In the genomic region with DNA sequence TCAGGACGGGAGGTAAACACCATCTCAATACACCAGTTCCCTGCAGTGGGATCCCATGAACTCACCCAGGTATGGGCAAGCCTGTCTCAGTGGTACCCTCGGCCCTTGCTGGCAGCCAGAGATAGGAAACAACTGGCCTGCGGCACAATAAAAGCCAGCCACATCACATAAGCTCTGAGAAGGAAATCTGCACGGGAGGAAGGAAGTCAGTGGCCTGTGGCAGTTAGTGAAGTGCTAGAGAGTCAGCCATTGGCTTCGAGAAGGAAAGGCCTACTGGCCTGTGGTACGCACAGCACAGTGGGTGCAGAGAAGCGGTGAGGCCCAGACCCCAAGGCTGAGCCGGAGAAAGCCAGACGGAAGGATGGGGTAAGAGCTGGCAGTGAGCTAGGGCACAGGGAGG, we compare ENCODE assay signal across 17 mouse cellular contexts. TPM values are rescaled to one million over a fixed set of nuclear protein-coding genes. Genes with fewer than 3 reads are reported as not detected.
A peak's percentile ranks its signal among the peaks of the same experiment; 100 is the strongest.
DNase-seq lines count a peak whose midpoint lies in the region; ATAC-seq and TF ChIP-seq lines count a peak whose summit lies in the region.
"Had no signal": no experiment of that assay in that cellular context is flagged by ENCODE, and none has a peak within 500 bp of the region (broad histone marks: within the 10 kb centered on the region; RNA-seq: fewer than 3 reads in every experiment).

No protein-coding gene starts in this region.

- peak; percentile 78 for DNase-seq in heart, adult 11 months
- no peak for DNase-seq in heart, adult 8-10 months (ENCODE audit: low spot score)
- DNase-seq in liver, postnatal 0 days = no peak
- DNase-seq in thymus, postnatal 14 days = peak; percentile 34
- no peak for DNase-seq in lung, postnatal 0 days (ENCODE audit: low spot score)
- DNase-seq in heart, postnatal 10 days = no peak
- no peak for DNase-seq in embryo, embryonic 9.5 days (ENCODE audit: extremely low spot score)
- DNase-seq: adrenal gland, adult 8-10 months; cerebellum, adult 18-20 months; kidney, adult 11 months; kidney, postnatal 14 days had no signal

- H3K4me2 ChIP-seq in liver, postnatal 0 days (ENCODE audit: low read depth, low read length) = peak overlapping the region; percentile 30; the same call in 1 of the 2 replicates
- H3K4me2 ChIP-seq in lung, postnatal 0 days (replicated peaks; ENCODE audit: low read depth, low read length) = no peak overlapping the region
- H3K4me2 ChIP-seq: heart, embryonic 11.5 days; midbrain, embryonic 13.5 days had no signal

- no peak for TF ChIP-seq EP300 in liver, postnatal 0 days (IDR thresholded peaks at IDR 0.05; ENCODE audit: low read depth)
- no peak for TF ChIP-seq EP300 in lung, postnatal 0 days (IDR thresholded peaks at IDR 0.05)

- peak overlapping the region; percentile 25; the same call in 1 of the 2 replicates for H3K27ac ChIP-seq in liver, postnatal 0 days (ENCODE audit: low read depth)
- no peak overlapping the region for H3K27ac ChIP-seq in lung, postnatal 0 days (ENCODE audit: low read length)
- H3K27ac ChIP-seq: hindbrain, postnatal 0 days; midbrain, embryonic 13.5 days had no signal

- intact Hi-C loops in heart, postnatal 10 days (cut with DNase I) = no loop called here

- WGBS in liver, postnatal 0 days (ENCODE audit: insufficient replicate concordance) = 28% methylated on average over 9 of the region's 9 CpGs
- 64% methylated on average over 9 of the region's 9 CpGs for WGBS in lung, postnatal 0 days

- H3K9ac ChIP-seq in liver, postnatal 0 days (replicated peaks) = no peak overlapping the region
- no peak overlapping the region for H3K9ac ChIP-seq in lung, postnatal 0 days (replicated peaks; ENCODE audit: low read depth)
- H3K9ac ChIP-seq: midbrain, embryonic 13.5 days had no signal

- peaks cover 34% of the 10 kb centered on the region for H3K4me1 ChIP-seq in E14TG2a.4 (replicated peaks; ENCODE audit: low read depth, low read length)
- peaks cover 2% of the 10 kb centered on the region; the same call in 1 of the 2 replicates for H3K4me1 ChIP-seq in liver, postnatal 0 days (ENCODE audit: insufficient read depth)
- H3K4me1 ChIP-seq in lung, postnatal 0 days (ENCODE audit: insufficient read depth, low read depth, low read length) = no peaks in the 10 kb centered on the region
- H3K4me1 ChIP-seq: midbrain, embryonic 13.5 days had no signal

- peak; percentile 44 for ATAC-seq in liver, postnatal 0 days
- no peak for ATAC-seq in lung, postnatal 0 days
- ATAC-seq: hindbrain, postnatal 0 days; midbrain, embryonic 13.5 days had no signal

- no peaks in the 10 kb centered on the region for H3K27me3 ChIP-seq in E14TG2a.4 (ENCODE audit: insufficient read depth, low read length)
- H3K27me3 ChIP-seq in liver, postnatal 0 days (ENCODE audit: insufficient read depth, low read length) = no peaks in the 10 kb centered on the region
- no peaks in the 10 kb centered on the region for H3K27me3 ChIP-seq in lung, postnatal 0 days (replicated peaks; ENCODE audit: insufficient read depth, low read length)
- H3K27me3 ChIP-seq: CH12.LX; midbrain, embryonic 13.5 days had no signal

- H3K4me3 ChIP-seq in E14TG2a.4 (replicated peaks; ENCODE audit: low read length) = peak overlapping the region; percentile 14; the same call in 1 of the 2 replicates
- H3K4me3 ChIP-seq in liver, postnatal 0 days (ENCODE audit: low read depth, low read length) = no peak overlapping the region
- no peak overlapping the region for H3K4me3 ChIP-seq in lung, postnatal 0 days (ENCODE audit: low read depth, low read length)
- H3K4me3 ChIP-seq: midbrain, embryonic 13.5 days; myocyte had no signal

- no peak for TF ChIP-seq CTCF in E14TG2a.4 (conservative IDR thresholded peaks at IDR 0.05; ENCODE audit: low read length)
- TF ChIP-seq CTCF in liver, postnatal 0 days (IDR thresholded peaks at IDR 0.05; ENCODE audit: low read depth) = no peak
- no peak for TF ChIP-seq CTCF in lung, postnatal 0 days (IDR thresholded peaks at IDR 0.05)

- no peaks in the 10 kb centered on the region for H3K36me3 ChIP-seq in E14TG2a.4 (ENCODE audit: insufficient read depth, low read length)
- H3K36me3 ChIP-seq in liver, postnatal 0 days (replicated peaks; ENCODE audit: insufficient read depth, low read length) = no peaks in the 10 kb centered on the region
- H3K36me3 ChIP-seq in lung, postnatal 0 days (ENCODE audit: insufficient read depth, low read length) = no peaks in the 10 kb centered on the region
- H3K36me3 ChIP-seq: midbrain, embryonic 13.5 days had no signal

- no peaks in the 10 kb centered on the region for H3K9me3 ChIP-seq in E14TG2a.4 (ENCODE audit: low read length)
- H3K9me3 ChIP-seq in liver, postnatal 0 days (ENCODE audit: low read length) = no peaks in the 10 kb centered on the region
- no peaks in the 10 kb centered on the region for H3K9me3 ChIP-seq in lung, postnatal 0 days (ENCODE audit: low read length)
- H3K9me3 ChIP-seq: midbrain, embryonic 13.5 days had no signal

RNA-seq across cellular contexts. Expression of gene Diras2, which starts 20.2 kb away (rescaled TPM):
- under 1 TPM; 0.13 to 0.31 (median 0.21) TPM for total RNA-seq in heart, adult 8-10 months (2022)
- polyA plus RNA-seq in liver, postnatal 0 days (2015; fragmentation: Nextera tagmentation; extraction: Ambion mirVana) = 0.12 and 0.19 TPM in 2 replicates
- polyA plus RNA-seq in lung, postnatal 0 days (2015; fragmentation: Nextera tagmentation; extraction: Ambion mirVana) = 0.31 TPM in 2 replicates
- 1 to 10 TPM in 1 of 2 experiments, under 1 TPM in 1; 0.79 to 1.4 TPM for total RNA-seq in heart, postnatal 10 days (2021)

RNA-seq across cellular contexts. Expression of gene Syk, which starts 31.7 kb away (rescaled TPM):
- total RNA-seq in heart, adult 8-10 months (2022) = 10 to 100 TPM; 16.1 to 18.7 (median 17.6) TPM
- polyA plus RNA-seq in liver, postnatal 0 days (2015; fragmentation: Nextera tagmentation; extraction: Ambion mirVana) = 6.0 and 6.8 TPM in 2 replicates
- polyA plus RNA-seq in lung, postnatal 0 days (2015; fragmentation: Nextera tagmentation; extraction: Ambion mirVana) = 4.3 and 5.5 TPM in 2 replicates
- 10 to 100 TPM; 17.6 to 22.0 TPM for total RNA-seq in heart, postnatal 10 days (2021)

Comparison
In these comparisons a context has a peak if more than half of its experiments do, and no peak if none do; other contexts are left out.
1. DNase-seq: peak in heart, adult 11 months (single experiment) and thymus, postnatal 14 days (single experiment); none in heart, adult 8-10 months (single experiment), liver, postnatal 0 days (single experiment), lung, postnatal 0 days (single experiment), heart, postnatal 10 days (0 of 2) and embryo, embryonic 9.5 days (single experiment).